Mouse (Mus musculus) myocyte (in vitro differentiated cells): ENCODE measurements around the gene Fes.

Source experiments
- E2F4 ChIP-seq: IDR thresholded peaks from one replicate; pipeline ENCODE4 v1.6.1; 2011; ENCODE audit warnings: mild to moderate bottlenecking, control low read depth, moderate library complexity; ENCODE audit not compliant: insufficient read depth
- MAX ChIP-seq: IDR thresholded peaks from one replicate; pipeline ENCODE4 v1.6.1; 2011; ENCODE audit warnings: low read depth, mild to moderate bottlenecking, control low read depth
- MYOD1 ChIP-seq, 3 experiments: IDR thresholded peaks; one replicate each; pipeline ENCODE4 v1.6.1; 2011; ENCODE audit warnings: control low read depth in 2 of 3, low read depth in 2 of 3, mild to moderate bottlenecking in 2 of 3, moderate library complexity in 1 of 3; ENCODE audit not compliant: insufficient read length in 2 of 3, control insufficient read depth in 1 of 3
- MYOG ChIP-seq, 3 experiments: IDR thresholded peaks; one replicate each; pipeline ENCODE4 v1.6.1; 2011; ENCODE audit warnings: control low read depth in 2 of 3, low read depth in 2 of 3, mild to moderate bottlenecking in 2 of 3; ENCODE audit not compliant: insufficient read length in 2 of 3, control insufficient read depth in 1 of 3, insufficient read depth in 1 of 3
- POLR2A ChIP-seq: IDR thresholded peaks from one replicate; pipeline ENCODE4 v1.6.1; 2011; ENCODE audit warnings: low read depth, mild to moderate bottlenecking, control low read depth, moderate library complexity; ENCODE audit not compliant: insufficient read length
- POLR2AphosphoS2 ChIP-seq: IDR thresholded peaks from one replicate; pipeline ENCODE4 v1.6.1; 2011; ENCODE audit warnings: low read depth, control low read depth; ENCODE audit not compliant: insufficient read length
- SRF ChIP-seq: IDR thresholded peaks from one replicate; pipeline ENCODE4 v1.6.1; 2011; ENCODE audit warnings: low read depth; ENCODE audit not compliant: control insufficient read depth, insufficient read length
- TCF3 ChIP-seq: IDR thresholded peaks from one replicate; pipeline ENCODE4 v1.6.1; 2011; ENCODE audit warnings: low read depth, control low read depth; ENCODE audit not compliant: insufficient read length

DNA sequence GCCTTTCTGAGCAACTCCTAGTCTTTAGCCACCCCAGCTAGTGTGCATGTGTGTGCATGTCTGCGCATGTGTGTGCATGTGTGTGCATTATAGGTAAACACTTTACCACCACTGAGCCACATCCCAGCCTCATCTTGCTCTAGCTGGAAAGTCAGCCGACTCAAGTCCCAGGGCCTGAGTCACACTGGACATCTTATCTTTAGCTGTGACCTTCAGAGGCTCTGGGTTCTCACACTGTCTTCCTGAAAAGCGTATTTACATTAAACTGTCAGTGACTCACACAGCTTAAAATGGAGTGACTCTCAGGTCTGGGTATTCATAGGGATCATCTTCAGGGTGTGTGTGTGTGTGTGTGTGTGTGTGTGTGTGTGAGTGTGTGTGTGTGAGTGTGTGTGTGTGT lies 47.8 kb upstream of the Fes start:
- TF ChIP-seq POLR2A (no peak), MYOD1 (IDR thresholded peaks at IDR 0.05; ENCODE audit: control insufficient read depth in 1 of 3, insufficient read length in 2 of 3, low read depth in 2 of 3) (no peak), SRF (no peak), TCF3 (no peak), MYOG (IDR thresholded peaks at IDR 0.05; ENCODE audit: control insufficient read depth in 1 of 3, insufficient read depth in 1 of 3, insufficient read length in 2 of 3, low read depth in 2 of 3) (no peak), POLR2AphosphoS2 (no peak), E2F4 (no peak), MAX (no peak)
